Mouse (Mus musculus) myocyte (in vitro differentiated cells): ENCODE data around the gene Brsk2.

ENCODE experiments used
- E2F4 ChIP-seq: IDR thresholded peaks from one replicate; pipeline ENCODE4 v1.6.1; 2011; ENCODE audit warnings: mild to moderate bottlenecking, control low read depth, moderate library complexity; ENCODE audit not compliant: insufficient read depth
- MYOD1 ChIP-seq, 3 experiments: IDR thresholded peaks; one replicate each; pipeline ENCODE4 v1.6.1; 2011; ENCODE audit warnings: control low read depth in 2 of 3, low read depth in 2 of 3, mild to moderate bottlenecking in 2 of 3, moderate library complexity in 1 of 3; ENCODE audit not compliant: insufficient read length in 2 of 3, control insufficient read depth in 1 of 3
- POLR2AphosphoS2 ChIP-seq: IDR thresholded peaks from one replicate; pipeline ENCODE4 v1.6.1; 2011; ENCODE audit warnings: low read depth, control low read depth; ENCODE audit not compliant: insufficient read length
- REST ChIP-seq: IDR thresholded peaks from one replicate; pipeline ENCODE4 v1.6.1; 2011; ENCODE audit warnings: mild to moderate bottlenecking, control low read depth, moderate library complexity; ENCODE audit not compliant: insufficient read depth, insufficient read length
- TCF12 ChIP-seq: IDR thresholded peaks from one replicate; pipeline ENCODE4 v1.6.1; 2011; ENCODE audit warnings: mild to moderate bottlenecking, control low read depth; ENCODE audit not compliant: poor library complexity, insufficient read depth, severe bottlenecking
- USF1 ChIP-seq: IDR thresholded peaks from one replicate; pipeline ENCODE4 v1.6.1; 2011; ENCODE audit warnings: low read depth, mild to moderate bottlenecking, control low read depth, moderate library complexity

GRCm38 (mm10) chr7:141911305-141911704 is 38.2 kb upstream of the Brsk2 start:
- TF ChIP-seq E2F4 (no peak), USF1 (no peak), TCF12 (no peak), REST (no peak), MYOD1 (IDR thresholded peaks at IDR 0.05; ENCODE audit: control insufficient read depth in 1 of 3, insufficient read length in 2 of 3, low read depth in 2 of 3) (no peak), POLR2AphosphoS2 (no peak)
